Mouse (Mus musculus) kidney, embryonic 14.5 days (tissue): Measurements from ENCODE around the gene Slc9a3r2. TPM values are rescaled to one million over a fixed set of nuclear protein-coding genes. Genes with fewer than 3 reads are reported as not detected.
A peak's percentile ranks its signal among the peaks of the same experiment; 100 is the strongest.

Experiments
- ATAC-seq: fragments of 200-750 bp; cut with Nextera tagmentation; 2 replicates; pipeline ENCODE4 v1.8.0; 2017; ENCODE audit warnings: moderate number of reproducible peaks, mild to moderate bottlenecking, moderate TSS enrichment, moderate library complexity; ENCODE audit not compliant: low FRiP score, low TSS enrichment
- H3K27ac ChIP-seq: fragments of 300-500 bp; sonication (generic); 2 replicates; pipeline ENCODE4 v1.5.1; 2014; ENCODE audit warnings: low read depth, mild to moderate bottlenecking, low read length, moderate library complexity, mixed read lengths
- H3K27me3 ChIP-seq: fragments of 300-500 bp; sonication (generic); 2 replicates; pipeline ENCODE4 v1.6.1; 2014; ENCODE audit warnings: mild to moderate bottlenecking, low read length; ENCODE audit not compliant: control insufficient read depth, insufficient read depth
- H3K36me3 ChIP-seq: fragments of 300-500 bp; sonication (generic); 2 replicates; pipeline ENCODE4 v1.6.1; 2014; ENCODE audit warnings: low read length, mixed read lengths; ENCODE audit not compliant: control insufficient read depth, insufficient read depth
- H3K4me1 ChIP-seq: fragments of 300-500 bp; sonication (generic); 2 replicates; pipeline ENCODE4 v1.6.1; 2014; ENCODE audit warnings: low read length, mixed read lengths; ENCODE audit not compliant: control insufficient read depth, insufficient read depth
- H3K4me2 ChIP-seq: fragments of 300-500 bp; sonication (generic); replicated peaks from 2 replicates; pipeline ENCODE4 v1.6.1; 2014; ENCODE audit warnings: low read depth, mild to moderate bottlenecking, low read length
- H3K4me3 ChIP-seq: fragments of 300-500 bp; sonication (generic); 2 replicates; pipeline ENCODE4 v1.5.1; 2014; ENCODE audit warnings: mild to moderate bottlenecking, low read length
- H3K9ac ChIP-seq: fragments of 300-500 bp; sonication (generic); 2 replicates; pipeline ENCODE4 v1.6.1; 2014; ENCODE audit warnings: low read depth, mild to moderate bottlenecking, low read length, moderate library complexity
- H3K9me3 ChIP-seq: fragments of 300-500 bp; sonication (generic); 2 replicates; pipeline ENCODE4 v1.6.1; 2016; ENCODE audit warnings: low read length; ENCODE audit not compliant: control insufficient read depth
- WGBS: fragments of 180-500 bp; shearing (Covaris S2); extraction: QIAGEN DNeasy Blood & Tissue Kit; methylation state at CpG from one replicate; pipeline ENCODE4 v1.1.7; 2014; 5-methylcytosine and 5-hydroxymethylcytosine counted together
- polyA plus RNA-seq: library from polyadenylated mRNA; unstranded; fragments of >200 nt; fragmentation: Nextera tagmentation; extraction: Ambion mirVana; gene quantifications from 2 replicates; pipeline ENCODE4 v1.2.1, GENCODE M21; 2014

Gene Slc9a3r2
- polyA plus RNA-seq, 1 experiment from 2014 or later: 95.5 TPM

- Histone ChIP-seq H3K4me1 (peaks cover 47% of the 10 kb centered on the region), H3K4me2 (peak overlapping the region; percentile 22), H3K4me3 (peak overlapping the region; percentile 12; the same call in 1 of the 2 replicates), H3K27me3 (no peaks in the 10 kb centered on the region), H3K9ac (peak overlapping the region; percentile 28; the same call in 1 of the 2 replicates), H3K36me3 (peaks cover 15% of the 10 kb centered on the region), H3K27ac (peak overlapping the region; percentile 76), H3K9me3 (no peaks in the 10 kb centered on the region)
- no peak for ATAC-seq
- 36% methylated on average over 7 of the region's 7 CpGs for WGBS
Measured at GRCm38 (mm10) chr17:24644030-24644715, 6.0 kb downstream of the Slc9a3r2 start.

- H3K4me3 ChIP-seq: no peak overlapping the region
- no peaks in the 10 kb centered on the region for H3K9me3 ChIP-seq
- no peak overlapping the region for H3K9ac ChIP-seq
- no peak overlapping the region for H3K27ac ChIP-seq
- H3K27me3 ChIP-seq: no peaks in the 10 kb centered on the region
- WGBS: 59% methylated on average over 6 of the region's 6 CpGs
- no peak overlapping the region for H3K4me2 ChIP-seq
- H3K4me1 ChIP-seq: peaks cover 41% of the 10 kb centered on the region
- H3K36me3 ChIP-seq: peaks cover 19% of the 10 kb centered on the region
- no peak for ATAC-seq
Measured at GRCm38 (mm10) chr17:24642791-24643343, 7.3 kb downstream of the Slc9a3r2 start.

DNA sequence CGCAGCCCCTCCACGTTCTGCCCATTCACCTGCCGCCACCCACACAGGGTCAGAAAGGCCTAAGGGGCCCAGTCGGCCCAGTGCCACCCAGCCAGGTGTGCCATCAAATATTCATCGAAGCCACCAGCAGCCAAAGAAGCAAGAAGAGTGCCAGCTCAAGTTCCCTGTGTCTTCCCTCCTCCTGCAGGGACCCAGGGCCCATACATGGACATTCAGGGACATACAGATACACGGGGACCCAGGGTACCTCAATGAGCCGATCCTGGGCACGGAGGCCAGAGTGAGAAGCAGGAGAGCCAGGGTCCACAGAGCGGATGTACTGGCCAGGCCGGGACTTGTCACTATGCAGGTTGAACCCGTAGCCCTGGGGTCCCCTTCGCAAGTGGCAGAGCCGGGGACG is 8.2 kb downstream of the Slc9a3r2 start:
- Histone ChIP-seq H3K27me3 (no peaks in the 10 kb centered on the region), H3K9ac (no peak overlapping the region), H3K4me3 (no peak overlapping the region), H3K27ac (no peak overlapping the region), H3K4me2 (no peak overlapping the region), H3K4me1 (peaks cover 37% of the 10 kb centered on the region), H3K9me3 (no peaks in the 10 kb centered on the region), H3K36me3 (peaks cover 19% of the 10 kb centered on the region)
- 90% methylated on average over 14 of the region's 14 CpGs for WGBS
- no peak for ATAC-seq

DNA sequence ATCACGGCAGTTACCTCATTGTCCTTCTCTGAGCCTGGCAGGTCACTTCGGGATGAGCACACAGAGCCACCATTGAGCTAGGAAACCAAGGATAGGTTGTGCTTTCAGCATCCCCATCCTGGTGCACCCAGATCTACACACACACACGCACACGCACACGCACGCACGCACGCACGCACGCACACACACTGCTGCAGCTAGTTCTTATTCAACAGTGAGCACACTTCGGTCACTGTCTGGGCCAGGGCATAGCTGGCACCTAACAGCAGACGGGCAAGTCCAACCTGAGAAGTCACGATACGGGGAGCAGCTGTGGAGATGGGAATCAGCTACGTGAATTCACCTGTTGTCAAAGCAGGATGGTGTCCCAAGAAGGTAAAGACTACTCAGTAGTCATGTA is 9.5 kb downstream of the Slc9a3r2 start:
- H3K4me2 ChIP-seq: no peak overlapping the region
- no peak overlapping the region; the same call in 1 of the 2 replicates for H3K9ac ChIP-seq
- H3K36me3 ChIP-seq: peaks cover 19% of the 10 kb centered on the region
- no peaks in the 10 kb centered on the region for H3K27me3 ChIP-seq
- no peaks in the 10 kb centered on the region for H3K9me3 ChIP-seq
- 93% methylated on average over 15 of the region's 15 CpGs for WGBS
- H3K4me1 ChIP-seq: peaks cover 37% of the 10 kb centered on the region
- peak overlapping the region; percentile 87; the same call in 1 of the 2 replicates for H3K27ac ChIP-seq
- no peak for ATAC-seq
- no peak overlapping the region for H3K4me3 ChIP-seq

DNA sequence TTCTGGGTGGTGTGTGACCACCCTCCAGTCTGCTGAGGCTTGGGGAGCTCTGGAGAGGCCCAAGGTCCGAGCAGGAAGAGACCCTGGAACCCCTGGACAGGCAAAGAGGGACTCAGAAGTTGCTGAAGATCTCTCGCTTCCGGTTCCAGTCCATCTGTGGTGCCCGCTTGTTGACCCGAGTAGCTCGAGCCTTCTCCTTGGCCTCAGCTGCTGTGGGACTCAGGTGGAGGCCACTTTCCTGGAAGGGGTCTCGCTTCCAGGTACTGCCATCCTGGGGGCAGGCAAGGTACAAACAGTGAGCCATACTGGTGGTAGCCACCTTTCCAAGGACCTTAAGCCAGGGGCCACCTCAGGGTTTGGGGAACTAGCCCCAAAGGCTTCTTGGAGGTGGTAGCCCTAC is 10.0 kb downstream of the Slc9a3r2 start:
- Histone ChIP-seq H3K27me3 (no peaks in the 10 kb centered on the region), H3K4me1 (peaks cover 33% of the 10 kb centered on the region), H3K4me2 (no peak overlapping the region), H3K27ac (peak overlapping the region; percentile 87), H3K9me3 (no peaks in the 10 kb centered on the region), H3K36me3 (peaks cover 19% of the 10 kb centered on the region), H3K9ac (no peak overlapping the region), H3K4me3 (no peak overlapping the region)
- WGBS: 89% methylated on average over 7 of the region's 7 CpGs
- no peak for ATAC-seq

DNA sequence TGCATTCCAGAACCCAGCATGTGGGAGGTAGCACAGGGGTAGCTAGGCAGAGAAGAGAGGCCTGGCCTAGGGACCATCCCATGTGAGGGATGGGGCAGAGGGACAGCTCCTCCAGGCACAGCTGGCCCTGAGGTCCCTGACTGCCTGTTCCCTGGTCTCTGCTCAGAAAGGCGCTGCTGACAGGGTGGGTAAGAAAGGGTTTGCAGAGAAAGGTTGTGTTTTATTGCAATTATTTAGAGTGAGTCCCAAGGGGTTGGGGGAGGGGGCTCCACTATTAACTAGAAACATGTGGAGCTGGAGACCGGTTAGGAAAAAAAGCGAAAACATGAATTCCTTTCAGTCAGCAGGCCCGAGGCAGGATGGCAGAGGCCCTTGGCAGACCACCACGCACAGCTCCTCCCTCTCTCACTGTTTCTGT is 10.5 kb downstream of the Slc9a3r2 start:
- H3K4me1 ChIP-seq: peaks cover 28% of the 10 kb centered on the region
- 50% methylated on average over 5 of the region's 5 CpGs for WGBS
- no peak overlapping the region for H3K4me2 ChIP-seq
- no peak overlapping the region for H3K9ac ChIP-seq
- ATAC-seq: peak; percentile 36
- no peaks in the 10 kb centered on the region for H3K27me3 ChIP-seq
- no peaks in the 10 kb centered on the region for H3K9me3 ChIP-seq
- H3K27ac ChIP-seq: peak overlapping the region; percentile 87
- H3K36me3 ChIP-seq: peaks cover 22% of the 10 kb centered on the region
- H3K4me3 ChIP-seq: no peak overlapping the region

DNA sequence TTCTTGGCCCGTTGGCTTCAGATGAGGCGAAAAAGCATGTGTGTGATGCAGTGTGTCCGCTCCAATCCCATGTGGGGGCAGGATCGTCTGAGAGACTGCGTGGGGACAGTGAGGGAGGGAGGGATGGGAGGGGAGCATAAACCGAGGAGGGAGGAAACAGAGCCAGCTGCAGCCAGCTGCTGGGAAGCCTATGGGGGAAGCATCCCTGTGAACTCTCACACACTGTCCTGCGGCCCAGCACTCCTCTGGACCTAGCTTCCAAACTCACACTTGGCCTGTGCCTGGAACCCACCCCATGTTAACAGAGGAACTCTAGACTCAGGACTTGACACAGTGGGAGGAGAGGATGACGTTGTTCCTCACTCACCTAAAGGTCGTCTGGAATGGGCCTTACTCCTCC is 11.3 kb downstream of the Slc9a3r2 start:
- peaks cover 20% of the 10 kb centered on the region for H3K4me1 ChIP-seq
- H3K4me2 ChIP-seq: no peak overlapping the region
- no peaks in the 10 kb centered on the region for H3K27me3 ChIP-seq
- ATAC-seq: peak; percentile 81
- peaks cover 22% of the 10 kb centered on the region for H3K36me3 ChIP-seq
- 39% methylated on average over 9 of the region's 9 CpGs for WGBS
- H3K4me3 ChIP-seq: no peak overlapping the region
- H3K27ac ChIP-seq: peak overlapping the region; percentile 87
- 0 out of 2 replicates have a peak overlapping the region, but pooled peaks have one; percentile 32 for H3K9ac ChIP-seq
- H3K9me3 ChIP-seq: no peaks in the 10 kb centered on the region

DNA sequence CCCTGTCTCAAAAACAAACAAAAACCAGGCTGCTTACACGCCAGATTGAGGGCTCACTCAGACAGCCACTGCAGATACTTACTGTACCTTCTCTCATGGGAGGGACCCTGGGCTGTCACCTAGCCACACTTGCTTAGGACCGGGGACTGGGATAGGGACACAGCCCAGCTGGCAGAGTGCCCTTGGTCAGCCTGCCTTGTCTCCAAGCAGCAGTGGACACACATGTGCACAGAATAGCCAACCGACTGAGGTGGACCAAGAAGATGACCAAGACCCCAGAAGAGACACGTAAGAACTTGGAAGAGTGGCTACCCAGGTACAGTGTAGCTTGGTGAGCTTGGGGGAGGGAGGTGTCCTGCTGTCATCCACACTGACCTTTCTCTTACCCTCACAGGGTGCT is 11.9 kb downstream of the Slc9a3r2 start:
- H3K27ac ChIP-seq: peak overlapping the region; percentile 77
- 88% methylated on average over 4 of the region's 4 CpGs for WGBS

DNA sequence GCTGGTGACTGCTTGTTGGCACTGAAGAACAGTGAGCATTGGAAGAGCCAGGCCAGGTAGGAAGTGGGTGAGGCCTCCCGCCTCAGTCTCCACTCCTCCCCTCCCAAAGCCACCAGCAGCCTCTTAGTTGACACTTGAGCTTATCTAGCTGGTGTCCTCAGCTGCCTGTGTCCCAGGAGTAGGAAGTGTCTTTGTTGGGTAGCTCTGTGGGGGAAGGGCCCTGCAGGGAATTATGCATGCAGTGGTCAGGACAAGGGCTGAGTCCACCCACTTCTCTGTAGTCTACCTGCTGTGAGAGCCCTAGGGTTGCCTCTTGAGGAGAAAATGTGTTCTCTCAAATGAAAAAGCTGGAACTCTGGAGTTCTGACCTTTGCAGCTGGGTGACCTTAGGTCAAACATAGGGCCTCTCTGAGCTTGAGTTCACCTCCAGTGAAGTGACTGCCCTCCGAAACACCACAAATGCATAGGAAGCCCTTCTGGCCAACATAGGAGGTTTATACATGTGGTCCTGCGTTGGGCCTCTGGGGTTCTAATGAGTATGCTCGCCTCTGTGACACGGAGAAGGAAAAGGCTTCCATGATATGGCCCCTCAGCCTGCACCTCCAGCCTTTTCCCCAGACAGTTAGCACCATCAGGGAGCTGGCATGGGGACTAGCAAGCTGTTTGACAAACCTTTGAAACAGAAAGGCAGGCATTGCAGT is 13.2 kb downstream of the Slc9a3r2 start:
- H3K27ac ChIP-seq: no peak overlapping the region
- H3K9me3 ChIP-seq: no peaks in the 10 kb centered on the region
- H3K4me1 ChIP-seq: peaks cover 21% of the 10 kb centered on the region
- WGBS: 70% methylated on average over 5 of the region's 5 CpGs
- H3K4me3 ChIP-seq: no peak overlapping the region
- H3K27me3 ChIP-seq: no peaks in the 10 kb centered on the region
- peaks cover 21% of the 10 kb centered on the region for H3K36me3 ChIP-seq
- ATAC-seq: no peak
- H3K4me2 ChIP-seq: no peak overlapping the region
- no peak overlapping the region for H3K9ac ChIP-seq

More for the DNA sequence above, 11.9 kb downstream of the Slc9a3r2 start:
- Histone ChIP-seq H3K9ac (no peak overlapping the region), H3K4me2 (no peak overlapping the region), H3K9me3 (no peaks in the 10 kb centered on the region), H3K4me1 (peaks cover 18% of the 10 kb centered on the region), H3K27me3 (no peaks in the 10 kb centered on the region), H3K36me3 (peaks cover 22% of the 10 kb centered on the region), H3K4me3 (no peak overlapping the region)
- no peak for ATAC-seq
